Comparison of ENCODE assay signal across 8 mouse cellular contexts in genomic region chr6:54485000-54485399, GRCm38 (mm10). TPM values are rescaled to one million over a fixed set of nuclear protein-coding genes. Genes with fewer than 3 reads are reported as not detected.
A peak's percentile ranks its signal among the peaks of the same experiment; 100 is the strongest.
DNase-seq lines count a peak whose midpoint lies in the region; ATAC-seq and TF ChIP-seq lines count a peak whose summit lies in the region.

No protein-coding gene starts in this region.

- no peak for DNase-seq in lung, postnatal 0 days (ENCODE audit: low spot score)
- DNase-seq in lung, postnatal 4 days: no peak
- DNase-seq in intestine, embryonic 14.5 days (ENCODE audit: low spot score): no peak
- no peak for DNase-seq in ovary, adult 18-20 months (ENCODE audit: low spot score)
- DNase-seq in cerebellum, postnatal 4 days (ENCODE audit: low spot score in 2 of 2): no peak
- DNase-seq in adrenal gland, postnatal 4 days (ENCODE audit: low spot score in 2 of 2): no peak

- WGBS in lung, postnatal 0 days: 47% methylated on average over 10 of the region's 12 CpGs
- WGBS in embryonic facial prominence, embryonic 15.5 days: 24% methylated on average over 12 of the region's 12 CpGs
- 19% methylated on average over 12 of the region's 12 CpGs for WGBS in intestine, embryonic 14.5 days
- WGBS in neural tube, embryonic 15.5 days: 15% methylated on average over 12 of the region's 12 CpGs

- no peaks in the 10 kb centered on the region for H3K36me3 ChIP-seq in lung, postnatal 0 days (ENCODE audit: insufficient read depth, low read length)
- no peaks in the 10 kb centered on the region for H3K36me3 ChIP-seq in embryonic facial prominence, embryonic 15.5 days
- no peaks in the 10 kb centered on the region for H3K36me3 ChIP-seq in intestine, embryonic 14.5 days (ENCODE audit: control insufficient read depth, insufficient read depth, low read length)
- no peaks in the 10 kb centered on the region for H3K36me3 ChIP-seq in neural tube, embryonic 15.5 days

- no peak for TF ChIP-seq CTCF in lung, postnatal 0 days (IDR thresholded peaks at IDR 0.05)

- H3K9me3 ChIP-seq in lung, postnatal 0 days (ENCODE audit: low read length): no peaks in the 10 kb centered on the region
- H3K9me3 ChIP-seq in embryonic facial prominence, embryonic 15.5 days (replicated peaks): no peaks in the 10 kb centered on the region
- no peaks in the 10 kb centered on the region for H3K9me3 ChIP-seq in intestine, embryonic 14.5 days (ENCODE audit: control insufficient read depth, low read length)
- no peaks in the 10 kb centered on the region for H3K9me3 ChIP-seq in neural tube, embryonic 15.5 days (replicated peaks)

- H3K4me1 ChIP-seq in lung, postnatal 0 days (ENCODE audit: insufficient read depth, low read depth, low read length): no peaks in the 10 kb centered on the region
- H3K4me1 ChIP-seq in embryonic facial prominence, embryonic 15.5 days: peaks cover 9% of the 10 kb centered on the region; the same call in 1 of the 2 replicates
- no peaks in the 10 kb centered on the region for H3K4me1 ChIP-seq in intestine, embryonic 14.5 days (replicated peaks; ENCODE audit: control insufficient read depth, insufficient read depth, low read length)
- peaks cover 11% of the 10 kb centered on the region; the same call in 1 of the 2 replicates for H3K4me1 ChIP-seq in neural tube, embryonic 15.5 days

- H3K27me3 ChIP-seq in lung, postnatal 0 days (replicated peaks; ENCODE audit: insufficient read depth, low read length): no peaks in the 10 kb centered on the region
- 0 out of 2 replicates have a peak, but pooled peaks cover 2% of the 10 kb centered on the region for H3K27me3 ChIP-seq in embryonic facial prominence, embryonic 15.5 days
- H3K27me3 ChIP-seq in intestine, embryonic 14.5 days (replicated peaks; ENCODE audit: control insufficient read depth, insufficient read depth, low read length): peaks cover 18% of the 10 kb centered on the region; the same call in 1 of the 2 replicates
- no peaks in the 10 kb centered on the region for H3K27me3 ChIP-seq in neural tube, embryonic 15.5 days (replicated peaks)

- TF ChIP-seq EP300 in lung, postnatal 0 days (IDR thresholded peaks at IDR 0.05): no peak

- peak overlapping the region; percentile 45 for H3K4me2 ChIP-seq in lung, postnatal 0 days (replicated peaks; ENCODE audit: low read depth, low read length)
- peak overlapping the region; percentile 52 for H3K4me2 ChIP-seq in embryonic facial prominence, embryonic 15.5 days (replicated peaks)
- peak overlapping the region; percentile 51 for H3K4me2 ChIP-seq in intestine, embryonic 14.5 days (ENCODE audit: low read length)
- peak overlapping the region; percentile 54 for H3K4me2 ChIP-seq in neural tube, embryonic 15.5 days

- ATAC-seq in lung, postnatal 0 days: peak; percentile 21
- ATAC-seq in embryonic facial prominence, embryonic 15.5 days (ENCODE audit: insufficient number of reproducible peaks, low FRiP score, low TSS enrichment, low read depth): peak; percentile 36; the same call in 1 of the 2 replicates
- ATAC-seq in intestine, embryonic 14.5 days (replicated peaks; ENCODE audit: low FRiP score, low TSS enrichment, low read depth): peak; percentile 73; the same call in 1 of the 2 replicates
- ATAC-seq in neural tube, embryonic 15.5 days (ENCODE audit: low FRiP score): peak; percentile 64

- H3K9ac ChIP-seq in lung, postnatal 0 days (replicated peaks; ENCODE audit: low read depth): no peak overlapping the region
- H3K9ac ChIP-seq in embryonic facial prominence, embryonic 15.5 days: no peak overlapping the region
- no peak overlapping the region for H3K9ac ChIP-seq in intestine, embryonic 14.5 days (ENCODE audit: low read length)
- no peak overlapping the region for H3K9ac ChIP-seq in neural tube, embryonic 15.5 days (replicated peaks)

- H3K4me3 ChIP-seq in lung, postnatal 0 days (ENCODE audit: low read depth, low read length): no peak overlapping the region
- peak overlapping the region; percentile 29 for H3K4me3 ChIP-seq in embryonic facial prominence, embryonic 15.5 days (replicated peaks)
- H3K4me3 ChIP-seq in intestine, embryonic 14.5 days (ENCODE audit: low read depth, low read length): no peak overlapping the region
- peak overlapping the region; percentile 26 for H3K4me3 ChIP-seq in neural tube, embryonic 15.5 days (replicated peaks)

- no peak overlapping the region for H3K27ac ChIP-seq in lung, postnatal 0 days (ENCODE audit: low read length)
- H3K27ac ChIP-seq in embryonic facial prominence, embryonic 15.5 days (replicated peaks): no peak overlapping the region
- H3K27ac ChIP-seq in intestine, embryonic 14.5 days (ENCODE audit: low read depth): no peak overlapping the region
- H3K27ac ChIP-seq in neural tube, embryonic 15.5 days (replicated peaks): no peak overlapping the region

RNA-seq across cellular contexts. Expression of gene Wipf3, which starts 55.6 kb away (rescaled TPM):
- 2.7 and 3.7 TPM in 2 replicates for polyA plus RNA-seq in lung, postnatal 0 days (2015; fragmentation: Nextera tagmentation; extraction: Ambion mirVana)
- 1.2 and 1.3 TPM in 2 replicates for polyA plus RNA-seq in embryonic facial prominence, embryonic 15.5 days (2015; fragmentation: Nextera tagmentation; extraction: Ambion mirVana)
- 1.2 and 1.7 TPM in 2 replicates for polyA plus RNA-seq in intestine, embryonic 14.5 days (2014; fragmentation: Nextera tagmentation; extraction: Ambion mirVana)
- 1.8 and 2.6 TPM in 2 replicates for polyA plus RNA-seq in neural tube, embryonic 15.5 days (2015; fragmentation: Nextera tagmentation; extraction: Ambion mirVana)
- 1 to 10 TPM; 2.7 to 4.3 TPM for total RNA-seq in adrenal gland, postnatal 4 days (2021)

Comparison
In these comparisons a context has a peak if more than half of its experiments do, and no peak if none do; other contexts are left out.
1. ATAC-seq: peak in every context shown above with its lines; median percentile 73 in intestine, embryonic 14.5 days; 64 in neural tube, embryonic 15.5 days; 36 in embryonic facial prominence, embryonic 15.5 days; 21 in lung, postnatal 0 days.
2. H3K4me3 ChIP-seq: peak in embryonic facial prominence, embryonic 15.5 days (single experiment) and neural tube, embryonic 15.5 days (single experiment); none in lung, postnatal 0 days (single experiment) and intestine, embryonic 14.5 days (single experiment).
3. Peak in every context shown above with its lines, with median percentiles within 50 percentile points of each other: H3K4me2 ChIP-seq.